Mouse (Mus musculus) lung, postnatal 25 days (tissue): ENCODE data around the gene Rgs9.
A peak's percentile ranks its signal among the peaks of the same experiment; 100 is the strongest.

Experiments
- DNase-seq: peaks from one replicate; pipeline ENCODE4 v3.0.0; 2022; ENCODE audit warnings: low spot score

Rgs9 gene

GRCm38 (mm10) chr11:109238671-109239070 lies 59.3 kb downstream of the Rgs9 start:
- DNase-seq = no peak

GRCm38 (mm10) chr11:109237796-109238195 lies 60.1 kb downstream of the Rgs9 start:
- DNase-seq = no peak

GRCm38 (mm10) chr11:109233627-109234026 lies 64.3 kb downstream of the Rgs9 start:
- no peak for DNase-seq

- DNase-seq = no peak
Measured at GRCm38 (mm10) chr11:109232811-109233210, 65.1 kb downstream of the Rgs9 start.

DNA sequence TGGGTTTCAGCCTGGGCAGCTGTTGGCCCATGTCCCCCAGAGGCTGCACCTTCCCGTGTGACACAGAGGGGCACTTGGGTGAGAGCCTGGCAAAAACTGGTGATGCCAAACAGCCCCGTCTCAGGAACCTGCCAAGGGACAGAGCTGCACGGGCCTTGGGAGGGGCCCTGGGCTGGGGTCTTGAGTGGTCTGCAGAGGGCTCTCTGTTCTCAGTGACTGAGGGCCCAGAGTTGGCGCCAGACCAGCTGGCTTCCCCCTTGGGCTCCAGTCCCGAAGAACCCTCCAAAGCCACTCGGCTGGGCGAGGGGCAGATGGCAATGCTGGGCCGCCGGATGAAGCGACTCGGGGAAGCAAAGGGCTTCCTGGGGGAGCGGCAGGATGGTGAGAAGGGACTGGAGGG lies 70.8 kb downstream of the Rgs9 start:
- DNase-seq = no peak

DNA sequence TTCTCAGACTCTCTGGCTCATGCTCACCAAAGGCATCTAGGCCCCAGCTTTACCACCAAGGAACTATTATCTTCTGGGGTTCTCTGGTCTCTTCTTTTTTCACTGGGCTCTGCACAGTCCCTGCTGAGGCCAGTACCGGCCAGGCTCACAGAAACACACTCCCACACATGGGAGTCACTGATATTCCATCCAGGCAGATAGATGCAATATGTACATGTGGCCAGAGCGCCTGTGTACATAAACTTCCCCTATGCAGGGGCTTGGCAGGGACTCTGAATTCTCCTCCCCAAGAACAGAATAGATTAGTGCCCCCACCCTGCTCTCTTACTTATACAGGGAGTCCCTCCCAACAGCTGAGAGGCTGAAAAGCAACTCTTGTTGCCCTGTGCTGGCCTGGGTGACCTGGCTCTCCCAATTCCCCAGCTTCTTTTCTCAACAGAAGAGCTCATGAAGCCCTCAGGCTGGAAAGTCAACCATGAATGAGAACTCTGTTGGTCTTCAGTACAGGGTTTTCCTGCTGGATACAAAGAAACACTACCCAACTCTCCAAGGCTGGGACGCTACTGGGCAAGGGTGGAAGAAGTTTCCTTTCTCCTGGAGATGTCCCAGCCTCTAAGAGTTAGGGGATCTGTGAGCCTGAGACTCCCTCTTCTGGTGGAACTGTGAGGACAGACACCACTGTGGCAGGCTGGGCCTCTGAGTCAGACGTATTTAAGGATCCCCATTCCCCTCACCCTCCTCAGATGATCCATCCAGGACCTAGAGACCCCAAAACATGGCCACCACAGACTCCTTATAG lies 76.5 kb downstream of the Rgs9 start:
- no peak for DNase-seq

DNA sequence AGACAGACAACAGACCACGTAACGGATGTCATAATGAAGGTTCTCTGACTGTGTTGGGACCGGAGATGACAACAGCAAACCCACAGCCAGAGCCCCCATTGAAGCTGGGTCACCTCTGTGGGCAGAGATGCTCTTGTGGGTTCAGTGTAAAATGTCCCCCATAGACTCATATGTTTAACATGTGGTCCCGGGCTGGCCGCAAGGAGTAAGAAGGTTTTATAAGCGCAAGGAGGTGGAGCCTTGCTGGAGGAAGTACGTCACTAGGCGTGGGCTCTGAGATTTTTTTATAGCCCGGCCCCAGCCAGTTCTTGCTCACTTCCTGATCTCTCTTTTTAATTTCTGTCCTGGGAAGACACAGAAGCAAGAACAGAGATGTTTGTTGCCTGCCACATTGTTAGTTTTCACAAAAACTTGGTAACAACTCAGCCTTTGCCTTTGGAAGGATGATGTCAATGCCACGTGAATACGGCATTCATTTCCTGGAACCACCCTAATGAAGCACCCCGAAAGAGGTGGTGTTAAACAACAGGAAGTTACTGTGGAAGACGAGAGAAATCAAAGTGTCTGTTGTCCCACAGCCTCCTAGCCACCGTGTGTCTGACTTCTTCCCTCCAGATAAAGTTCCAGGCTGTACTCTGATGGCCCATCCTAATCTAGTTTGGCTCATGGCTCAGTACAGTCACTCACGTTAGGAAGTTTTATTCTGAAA lies 79.1 kb downstream of the Rgs9 start:
- DNase-seq = no peak

DNA sequence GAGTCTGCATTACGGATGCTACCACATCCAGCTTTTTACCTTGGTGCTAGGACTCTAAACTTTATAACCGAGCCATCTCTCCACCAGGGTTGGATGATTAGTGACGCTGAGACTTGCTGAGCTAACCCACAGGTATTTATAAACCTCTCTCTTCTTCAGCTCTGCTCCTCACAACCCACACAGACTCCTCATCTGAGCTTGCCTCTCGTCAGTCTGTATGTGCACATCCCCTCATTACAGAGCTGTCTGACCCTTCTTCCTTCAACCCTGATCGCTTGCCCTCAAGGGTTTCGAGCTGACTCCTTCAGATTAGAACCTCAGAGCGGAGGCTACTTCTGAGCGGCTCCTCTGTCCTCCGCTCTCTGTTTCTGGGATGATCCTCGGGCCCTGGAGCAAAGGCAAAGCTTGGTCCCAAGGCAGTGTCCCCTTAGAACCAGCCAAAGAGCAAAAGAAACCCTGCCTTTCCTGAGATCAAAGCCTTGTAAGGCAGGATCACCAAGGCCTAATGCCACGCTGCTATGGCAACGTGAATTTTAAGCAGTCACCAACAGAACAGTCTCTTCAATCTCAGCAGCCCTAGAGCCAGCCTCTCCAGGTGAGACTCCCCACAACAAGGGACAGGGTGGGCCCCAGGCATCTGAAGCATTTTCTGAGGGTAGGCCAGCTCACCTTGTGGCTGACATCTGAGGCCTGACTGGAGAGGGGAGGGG lies 79.9 kb downstream of the Rgs9 start:
- DNase-seq = no peak

- DNase-seq = peak; percentile 6
Measured at GRCm38 (mm10) chr11:109210772-109211171, 87.2 kb downstream of the Rgs9 start.

DNA sequence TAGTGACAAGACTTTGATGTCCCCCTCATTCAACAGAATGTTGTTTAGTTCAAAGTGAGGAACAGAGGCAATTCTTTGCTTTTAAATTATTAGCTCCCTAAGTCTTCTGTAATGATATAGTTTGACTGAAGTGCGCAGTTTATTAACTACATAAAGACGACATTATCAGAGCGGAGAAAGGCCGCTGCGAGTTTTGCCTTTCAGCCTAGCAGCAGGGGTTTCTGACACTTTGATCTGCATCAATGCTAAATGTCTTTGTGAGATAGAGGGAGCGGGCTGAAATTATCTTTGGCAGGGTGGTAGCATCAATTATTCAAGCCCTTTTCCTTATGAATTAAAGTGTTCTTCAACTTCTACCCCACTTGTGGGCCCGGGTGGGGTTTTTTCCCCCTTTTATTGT lies 87.6 kb downstream of the Rgs9 start:
- DNase-seq = no peak

GRCm38 (mm10) chr11:109206732-109207131 lies 91.2 kb downstream of the Rgs9 start:
- DNase-seq = no peak

DNA sequence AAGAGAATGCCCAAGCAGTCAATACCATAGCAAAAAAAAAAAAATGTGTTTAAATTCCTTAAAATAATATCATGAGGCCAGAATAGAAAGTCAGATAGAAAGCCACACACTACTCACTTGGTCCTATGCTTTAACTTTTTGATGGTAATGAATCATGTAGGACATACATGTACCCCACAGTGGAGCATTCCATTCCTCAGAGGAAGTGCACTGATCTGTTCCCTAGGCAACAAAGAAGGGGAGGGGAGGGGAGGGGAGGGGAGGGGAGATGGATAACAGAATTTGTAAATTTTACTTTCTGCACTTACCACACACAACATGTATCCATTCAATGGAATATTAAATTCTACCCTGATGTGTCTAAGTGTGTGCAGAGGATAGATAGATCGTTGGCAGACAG lies 91.9 kb downstream of the Rgs9 start:
- no peak for DNase-seq

- peak; percentile 8 for DNase-seq
Measured at GRCm38 (mm10) chr11:109199612-109200293, 98.2 kb downstream of the Rgs9 start.

DNA sequence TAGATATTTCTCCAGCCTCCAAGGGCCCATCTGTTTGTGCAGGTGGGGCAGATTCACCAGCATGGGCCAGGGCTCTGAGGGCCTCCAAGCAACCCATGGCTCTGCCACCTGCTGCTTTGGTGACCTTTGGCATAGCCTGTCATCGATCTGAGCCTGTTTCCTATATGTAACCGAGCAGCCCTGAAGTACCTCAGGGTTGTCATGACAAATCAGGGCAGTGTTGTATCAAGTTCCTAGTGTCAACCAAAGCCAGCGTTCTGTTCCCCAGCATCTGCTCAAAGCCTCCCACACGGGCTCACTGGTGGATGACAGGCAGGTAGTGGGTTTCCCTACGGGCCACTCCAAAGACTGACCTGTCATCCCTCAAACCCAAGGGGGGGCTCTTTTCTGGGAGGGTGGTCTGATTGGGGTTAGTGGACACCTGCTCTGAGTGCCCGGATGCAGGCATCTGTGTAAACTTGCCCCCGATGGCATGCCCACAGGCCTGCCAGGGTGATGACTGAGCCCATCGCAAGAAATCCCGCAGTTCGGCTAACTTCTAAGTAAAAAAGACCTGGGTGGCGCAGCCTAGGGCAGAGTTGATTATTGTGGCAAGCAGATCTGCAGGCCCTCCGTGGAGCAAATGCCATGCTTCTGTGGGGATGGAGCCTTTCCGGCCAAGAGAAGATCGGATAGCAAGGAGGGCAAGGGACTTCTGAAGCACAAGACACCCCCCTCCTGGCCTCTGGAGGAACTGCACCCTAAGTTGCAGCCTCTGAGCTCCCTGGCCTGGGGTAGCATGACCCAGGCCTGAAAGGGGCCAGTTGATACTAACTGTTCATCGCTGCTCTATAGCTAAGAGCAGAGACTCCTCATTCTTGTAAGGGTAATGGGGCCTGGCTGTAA lies 105.0 kb downstream of the Rgs9 start:
- DNase-seq = peak; percentile 75

GRCm38 (mm10) chr11:109188235-109188634 lies 109.7 kb downstream of the Rgs9 start:
- DNase-seq = no peak

DNA sequence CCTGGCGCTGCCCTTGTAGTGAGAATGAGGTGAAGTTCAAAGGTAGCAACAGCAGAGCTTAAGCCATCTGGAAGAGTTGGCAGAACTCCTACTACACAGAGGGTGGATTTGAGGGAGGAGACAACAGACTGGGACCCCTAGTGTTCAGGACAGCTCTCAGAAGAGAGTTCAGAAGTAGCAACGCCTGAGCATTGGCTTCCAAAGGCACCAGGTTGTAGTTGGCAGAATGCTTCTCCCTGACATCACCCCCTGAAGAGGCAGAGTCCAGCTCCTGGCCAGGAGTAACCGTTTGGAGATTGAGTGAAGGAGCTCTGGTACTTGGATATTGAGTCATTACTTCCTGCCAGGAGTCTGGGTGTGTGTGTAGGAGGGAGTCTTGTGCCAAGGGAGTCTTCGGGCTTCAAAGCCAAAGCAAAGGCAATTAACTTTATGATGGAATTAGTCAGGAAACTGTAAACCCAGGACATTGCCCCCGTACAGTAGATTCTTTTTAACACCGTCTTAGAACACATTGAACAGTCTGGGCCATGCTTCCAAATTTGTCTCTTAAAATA lies 110.2 kb downstream of the Rgs9 start:
- DNase-seq = no peak

DNA sequence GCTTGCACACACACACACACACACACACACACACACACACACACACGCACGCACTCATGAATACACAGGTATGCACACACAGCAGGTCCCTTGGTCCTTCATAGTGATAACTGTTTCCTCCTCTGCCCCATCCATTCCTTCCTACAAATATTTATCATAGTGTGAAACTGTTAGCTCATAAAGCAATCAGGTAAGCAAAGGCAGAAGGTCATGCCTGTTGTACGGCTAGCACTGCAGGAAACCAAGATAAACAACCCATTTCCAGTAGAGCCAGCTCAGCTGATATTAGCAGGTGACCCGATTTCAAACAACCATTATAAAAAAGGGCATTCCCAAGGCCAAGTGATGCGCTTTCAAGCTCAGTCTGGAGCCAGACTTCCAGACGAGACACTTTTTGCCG lies 116.8 kb downstream of the Rgs9 start:
- DNase-seq = no peak

DNA sequence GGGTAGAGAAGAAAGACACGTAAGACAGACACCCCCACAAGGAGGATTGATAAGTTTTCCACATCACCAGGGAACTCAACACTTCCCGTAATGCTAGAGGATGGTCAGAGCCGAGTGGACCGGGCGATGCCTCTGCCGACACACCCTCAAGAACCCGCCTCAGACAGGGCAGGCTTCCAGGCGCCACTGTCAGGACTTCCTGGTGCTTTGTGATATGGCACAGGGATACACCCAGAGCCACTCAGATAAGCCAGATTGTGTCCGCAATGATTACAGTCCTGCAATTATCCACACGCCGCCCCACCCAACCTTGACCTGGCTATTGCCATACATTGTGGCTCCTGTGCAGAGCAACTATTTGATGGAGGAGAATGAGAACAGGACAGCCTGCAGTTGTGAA lies 117.6 kb downstream of the Rgs9 start:
- peak; percentile 79 for DNase-seq

DNA sequence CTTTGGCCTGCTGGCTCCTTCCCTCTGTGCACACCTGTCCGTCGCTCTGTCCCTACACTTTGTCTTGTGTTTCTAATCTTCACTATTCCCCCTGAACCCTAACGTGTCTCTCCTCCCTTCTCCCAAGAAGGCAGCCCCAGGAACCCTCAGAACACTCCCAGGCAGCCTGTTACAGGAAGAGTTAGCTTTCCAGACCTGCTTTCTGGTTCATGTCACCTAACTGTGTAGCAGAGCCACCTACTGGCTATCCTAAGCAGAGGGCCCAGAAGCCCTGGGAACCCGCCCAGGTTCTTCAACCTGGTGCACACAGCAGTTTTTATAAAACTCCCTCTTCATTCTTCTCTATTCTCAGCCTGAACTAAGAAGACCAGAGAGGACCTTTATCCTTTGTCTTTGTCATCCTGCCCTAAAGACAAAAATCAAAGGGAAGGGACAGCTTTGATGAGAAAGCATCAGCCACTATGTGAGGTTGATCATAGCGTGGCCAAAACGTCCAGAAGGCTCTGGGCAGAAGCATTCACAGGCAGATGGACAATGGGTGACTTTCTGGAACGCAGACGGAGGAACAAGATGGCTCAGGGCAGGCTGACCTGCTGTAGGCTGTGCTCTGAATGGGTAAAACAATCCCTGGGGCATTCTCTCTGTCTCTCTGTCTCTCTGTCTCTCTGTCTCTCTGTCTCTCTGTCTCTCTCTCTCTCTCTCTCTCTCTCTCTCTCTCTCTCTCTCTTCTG lies 119.0 kb downstream of the Rgs9 start:
- DNase-seq = peak; percentile 37

DNA sequence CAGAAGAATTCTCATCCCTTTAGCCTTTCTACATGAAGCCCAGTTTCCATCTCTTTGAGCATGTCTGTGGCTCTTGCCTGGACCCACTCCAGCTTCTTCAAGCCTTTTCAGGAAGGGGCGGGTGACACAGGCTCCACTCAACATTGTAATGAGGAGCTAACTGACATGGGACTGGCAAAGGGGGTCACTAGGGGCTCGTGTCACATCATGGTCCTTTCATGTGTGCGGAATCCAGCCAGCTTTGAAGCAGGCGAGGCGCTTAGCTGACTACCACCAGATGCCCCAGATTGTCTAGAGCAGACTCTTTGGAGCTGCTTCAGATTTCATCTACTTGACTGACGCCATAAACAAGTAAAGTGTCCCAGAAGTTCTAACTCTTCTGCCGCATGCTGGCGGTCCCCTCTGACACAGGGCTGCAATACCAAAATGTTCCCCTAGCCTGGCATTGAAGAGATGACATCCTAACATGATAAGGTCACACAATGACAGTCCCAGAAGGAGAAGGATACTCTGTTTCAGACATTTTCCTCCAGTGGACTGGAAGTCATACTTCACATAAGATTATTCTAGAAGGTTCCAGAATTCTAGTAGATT lies 122.5 kb downstream of the Rgs9 start:
- peak; percentile 65 for DNase-seq
